Mouse (Mus musculus) stomach, postnatal 0 days (tissue): Measurements from ENCODE around the gene Adamtsl4. TPM values are rescaled to one million over a fixed set of nuclear protein-coding genes. Genes with fewer than 3 reads are reported as not detected.

ENCODE experiments used
- ATAC-seq: fragments of 200-750 bp; cut with Nextera tagmentation; 2 replicates; pipeline ENCODE4 v1.8.0; 2017; ENCODE audit not compliant: low FRiP score, low TSS enrichment
- DNase-seq: peaks from one replicate; pipeline ENCODE4 v3.0.0-alpha.2; 2016; ENCODE audit warnings: low spot score
- H3K27ac ChIP-seq: fragments of 300-500 bp; sonication (generic); replicated peaks from 2 replicates; pipeline ENCODE4 v1.5.1; 2014; ENCODE audit warnings: mild to moderate bottlenecking, control low read depth
- H3K27me3 ChIP-seq: fragments of 300-500 bp; sonication (generic); 2 replicates; pipeline ENCODE4 v1.6.1; 2014; ENCODE audit warnings: low read length; ENCODE audit not compliant: control insufficient read depth, insufficient read depth
- H3K36me3 ChIP-seq: fragments of 300-500 bp; sonication (generic); 2 replicates; pipeline ENCODE4 v1.6.1; 2014; ENCODE audit warnings: low read length, mixed read lengths; ENCODE audit not compliant: control insufficient read depth, insufficient read depth
- H3K4me1 ChIP-seq: fragments of 300-500 bp; sonication (generic); replicated peaks from 2 replicates; pipeline ENCODE4 v1.6.1; 2014; ENCODE audit warnings: antibody characterized with exemption; ENCODE audit not compliant: control insufficient read depth, insufficient read depth
- H3K4me2 ChIP-seq: fragments of 300-500 bp; sonication (generic); replicated peaks from 2 replicates; pipeline ENCODE4 v1.6.1; 2014; ENCODE audit warnings: low read depth, mild to moderate bottlenecking, control low read depth, moderate library complexity
- H3K4me3 ChIP-seq: fragments of 300-500 bp; sonication (generic); 2 replicates; pipeline ENCODE4 v1.5.1; 2014; ENCODE audit warnings: low read depth, low read length, control low read depth
- H3K9ac ChIP-seq: fragments of 300-500 bp; sonication (generic); 2 replicates; pipeline ENCODE4 v1.6.1; 2014; ENCODE audit warnings: mild to moderate bottlenecking, low read length, control low read depth, mixed read lengths
- H3K9me3 ChIP-seq: fragments of 300-500 bp; sonication (generic); 2 replicates; pipeline ENCODE4 v1.6.1; 2016; ENCODE audit warnings: low read length; ENCODE audit not compliant: control insufficient read depth
- CTCF ChIP-seq: IDR thresholded peaks from 2 replicates; pipeline ENCODE4 v1.5.1; 2016; ENCODE audit warnings: antibody characterized with exemption, low read depth, mild to moderate bottlenecking, moderate library complexity
- EP300 ChIP-seq: optimal IDR thresholded peaks from 2 replicates; pipeline ENCODE3; 2016; ENCODE audit warnings: antibody characterized with exemption
- WGBS: fragments of 180-500 bp; shearing (Covaris S2); extraction: QIAGEN DNeasy Blood & Tissue Kit; methylation state at CpG from one replicate; pipeline ENCODE4 v1.1.7; 2014; 5-methylcytosine and 5-hydroxymethylcytosine counted together
- polyA plus RNA-seq: library from polyadenylated mRNA; unstranded; fragments of >200 nt; fragmentation: Nextera tagmentation; extraction: Ambion mirVana; gene quantifications from 2 replicates; pipeline ENCODE4 v1.2.1, GENCODE M21; 2015

Gene Adamtsl4
- polyA plus RNA-seq, 1 experiment from 2014 or later = 9.4 TPM

DNA sequence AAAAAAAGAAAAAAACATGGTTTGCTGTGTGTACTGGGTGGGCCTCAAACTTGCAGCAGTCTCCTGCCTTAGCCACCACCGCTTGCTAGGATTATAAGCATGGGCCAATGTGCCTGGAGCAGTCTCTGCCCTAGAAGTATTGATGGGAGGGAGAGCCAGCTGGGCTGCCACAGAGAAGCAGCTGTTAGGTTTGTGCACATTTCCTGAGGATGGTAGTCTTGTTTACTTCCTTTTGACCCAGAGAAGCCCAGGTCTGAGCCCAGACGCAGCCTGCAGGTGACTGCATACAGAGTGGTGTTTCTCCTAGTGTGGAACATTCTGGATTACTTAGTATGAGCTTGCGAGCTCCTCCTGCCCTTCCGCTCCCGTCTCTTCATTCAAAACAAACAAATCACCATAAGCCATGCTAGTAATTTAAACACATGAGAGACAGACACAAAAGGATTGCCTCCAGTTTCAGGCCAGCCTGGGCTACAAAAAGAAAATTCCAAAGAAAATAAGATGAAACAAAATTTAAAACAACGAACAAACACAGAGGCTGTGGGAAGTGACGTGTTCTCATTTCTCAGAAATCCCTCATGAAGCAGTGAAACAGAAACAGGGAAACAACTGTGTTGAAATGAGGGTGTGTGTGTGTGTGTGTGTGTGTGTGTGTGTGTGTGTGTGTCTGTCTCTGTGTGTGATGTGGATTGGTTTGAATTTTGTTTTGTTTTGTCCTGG is 19.0 kb downstream of the Adamtsl4 start:
- H3K4me1 ChIP-seq = peaks cover 29% of the 10 kb centered on the region
- TF ChIP-seq CTCF (no peak), EP300 (no peak)
- H3K4me3 ChIP-seq = no peak overlapping the region
- 34% methylated on average over 7 of the region's 7 CpGs for WGBS
- peak overlapping the region; percentile 15 for H3K4me2 ChIP-seq
- H3K36me3 ChIP-seq = no peaks in the 10 kb centered on the region; the same call in 1 of the 2 replicates
- H3K9ac ChIP-seq = no peak overlapping the region
- H3K27me3 ChIP-seq = no peaks in the 10 kb centered on the region
- H3K27ac ChIP-seq = peak overlapping the region; percentile 94
- ATAC-seq (0 out of 2 replicates have a peak, but pooled peaks have one; percentile 5), DNase-seq (peak; percentile 37)
- no peaks in the 10 kb centered on the region for H3K9me3 ChIP-seq

DNA sequence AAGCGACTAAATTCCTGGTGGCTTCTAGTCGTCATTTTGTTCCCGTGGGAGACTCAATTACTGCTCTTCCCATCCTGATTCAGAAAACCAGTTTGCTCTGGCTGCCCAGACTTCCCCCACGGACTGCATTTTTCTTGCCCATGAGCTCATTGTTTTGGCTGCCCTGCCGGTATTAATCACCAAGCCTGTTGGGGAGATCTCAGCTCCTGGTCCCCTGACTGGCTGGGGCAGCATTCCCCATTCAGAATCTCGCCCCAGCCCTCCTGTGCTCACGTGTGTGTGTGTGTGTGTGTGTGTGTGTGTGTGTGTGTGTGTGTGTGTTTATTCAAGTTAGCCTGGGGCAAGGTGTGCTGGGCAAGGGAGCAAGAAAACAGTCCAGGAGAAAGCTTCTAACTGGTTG is 19.7 kb downstream of the Adamtsl4 start:
- Histone ChIP-seq H3K9ac (no peak overlapping the region; the same call in 1 of the 2 replicates), H3K4me1 (peaks cover 24% of the 10 kb centered on the region), H3K4me3 (no peak overlapping the region), H3K4me2 (peak overlapping the region; percentile 15; the same call in 1 of the 2 replicates), H3K27me3 (no peaks in the 10 kb centered on the region), H3K9me3 (no peaks in the 10 kb centered on the region), H3K36me3 (no peaks in the 10 kb centered on the region; the same call in 1 of the 2 replicates), H3K27ac (peak overlapping the region; percentile 94)
- TF ChIP-seq CTCF (no peak), EP300 (peak; percentile 89)
- ATAC-seq (peak; percentile 87), DNase-seq (peak; percentile 90)
- 5% methylated on average over 7 of the region's 7 CpGs for WGBS

DNA sequence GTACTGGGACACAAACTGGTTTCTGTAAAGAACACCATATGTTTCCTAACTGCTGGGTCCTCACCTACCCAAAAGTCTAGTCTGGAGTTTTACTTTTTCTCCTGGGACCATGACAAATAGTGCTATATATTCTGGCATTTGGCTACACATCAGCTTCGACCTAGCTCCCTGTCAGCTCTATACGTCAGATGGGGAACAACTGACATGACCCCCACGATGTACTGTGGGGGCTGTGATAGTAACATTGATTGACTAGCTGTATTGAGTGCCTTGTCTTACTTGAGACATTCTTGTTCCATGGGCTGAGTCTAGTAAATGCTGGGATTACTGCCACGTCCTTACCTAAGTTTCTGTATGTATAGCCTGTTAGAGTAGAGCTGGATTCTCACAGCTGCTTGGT is 20.2 kb downstream of the Adamtsl4 start:
- TF ChIP-seq CTCF = no peak
- no peak for TF ChIP-seq EP300
- Histone ChIP-seq H3K9me3 (no peaks in the 10 kb centered on the region), H3K4me3 (no peak overlapping the region), H3K4me2 (peak overlapping the region; percentile 15; the same call in 1 of the 2 replicates), H3K27ac (peak overlapping the region; percentile 94), H3K36me3 (peaks cover 4% of the 10 kb centered on the region; the same call in 1 of the 2 replicates), H3K4me1 (peaks cover 21% of the 10 kb centered on the region), H3K27me3 (no peaks in the 10 kb centered on the region), H3K9ac (peak overlapping the region; percentile 38)
- 18% methylated on average over 4 of the region's 4 CpGs for WGBS
- no peak for DNase-seq
- ATAC-seq = peak; percentile 17

DNA sequence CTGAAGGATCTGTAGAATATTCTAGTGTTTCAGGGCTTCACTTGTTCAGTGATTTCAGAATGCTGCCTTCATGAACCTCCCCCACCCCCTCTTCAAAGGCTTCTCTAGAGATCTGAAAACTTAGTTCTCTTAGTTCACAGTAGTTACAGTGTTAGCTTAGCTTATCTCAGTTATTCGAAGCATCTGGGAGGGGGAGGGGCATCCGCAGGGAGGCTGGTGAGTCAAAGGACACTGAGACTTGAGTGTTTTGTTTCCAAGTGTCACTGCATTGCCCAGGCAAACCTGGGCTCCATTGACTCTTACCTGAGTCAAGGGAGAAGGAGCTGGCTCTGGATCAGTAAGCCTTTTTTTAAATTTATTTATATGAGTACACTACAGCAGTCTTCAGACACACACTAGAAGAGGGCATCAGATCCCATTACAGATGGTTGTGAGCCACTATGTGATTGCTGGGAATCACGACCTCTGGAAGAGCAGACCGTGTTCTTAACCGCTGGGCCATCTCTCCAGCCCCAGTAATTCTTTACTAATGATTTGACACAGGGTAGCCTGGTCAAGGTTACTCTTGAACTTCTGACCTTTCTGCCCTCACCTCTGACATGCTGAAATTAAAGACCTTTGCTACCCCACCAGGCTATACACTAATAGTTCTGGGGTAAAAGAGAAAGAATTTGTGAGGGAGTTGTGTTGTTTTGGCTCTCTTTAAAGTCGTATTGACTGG is 21.4 kb downstream of the Adamtsl4 start:
- no peak overlapping the region for H3K4me3 ChIP-seq
- DNase-seq (peak; percentile 86), ATAC-seq (peak; percentile 49)
- H3K4me2 ChIP-seq = no peak overlapping the region
- no peaks in the 10 kb centered on the region for H3K27me3 ChIP-seq
- H3K9ac ChIP-seq = no peak overlapping the region
- H3K9me3 ChIP-seq = no peaks in the 10 kb centered on the region
- peaks cover 7% of the 10 kb centered on the region; the same call in 1 of the 2 replicates for H3K36me3 ChIP-seq
- no peak for TF ChIP-seq EP300
- no peak for TF ChIP-seq CTCF
- WGBS = 16% methylated on average over 6 of the region's 6 CpGs
- H3K27ac ChIP-seq = peak overlapping the region; percentile 94
- peaks cover 18% of the 10 kb centered on the region; the same call in 1 of the 2 replicates for H3K4me1 ChIP-seq

DNA sequence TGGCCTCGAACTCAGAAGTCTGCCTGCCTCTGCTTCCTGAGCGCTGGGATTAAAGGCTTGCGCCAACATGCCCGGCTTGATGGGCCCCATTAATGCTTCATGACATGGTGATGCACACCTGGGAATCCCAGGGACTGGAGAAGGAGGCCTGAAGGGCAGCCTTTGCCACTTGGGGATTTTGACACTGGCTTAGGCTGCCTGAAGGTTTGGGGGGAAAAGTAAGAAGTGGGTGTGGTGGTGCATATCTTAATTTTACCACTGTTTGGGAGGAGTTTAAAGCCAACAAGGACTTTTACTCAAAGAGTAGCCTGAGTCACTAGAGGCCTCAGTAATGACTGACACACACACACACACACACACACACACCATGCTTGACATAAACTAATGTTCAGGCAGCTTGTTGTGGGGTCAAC is 22.8 kb downstream of the Adamtsl4 start:
- H3K4me1 ChIP-seq = peaks cover 22% of the 10 kb centered on the region; the same call in 1 of the 2 replicates
- no peak overlapping the region for H3K9ac ChIP-seq
- 90% methylated on average over 4 of the region's 4 CpGs for WGBS
- DNase-seq = no peak
- peak overlapping the region; percentile 70 for H3K27ac ChIP-seq
- no peak overlapping the region for H3K4me3 ChIP-seq
- H3K9me3 ChIP-seq = no peaks in the 10 kb centered on the region
- TF ChIP-seq EP300 (no peak), CTCF (no peak)
- H3K27me3 ChIP-seq = no peaks in the 10 kb centered on the region
- H3K36me3 ChIP-seq = peaks cover 14% of the 10 kb centered on the region
- no peak overlapping the region for H3K4me2 ChIP-seq
- ATAC-seq = no peak
